ENCODE assay signal across 8 mouse cellular contexts in the genomic region with DNA sequence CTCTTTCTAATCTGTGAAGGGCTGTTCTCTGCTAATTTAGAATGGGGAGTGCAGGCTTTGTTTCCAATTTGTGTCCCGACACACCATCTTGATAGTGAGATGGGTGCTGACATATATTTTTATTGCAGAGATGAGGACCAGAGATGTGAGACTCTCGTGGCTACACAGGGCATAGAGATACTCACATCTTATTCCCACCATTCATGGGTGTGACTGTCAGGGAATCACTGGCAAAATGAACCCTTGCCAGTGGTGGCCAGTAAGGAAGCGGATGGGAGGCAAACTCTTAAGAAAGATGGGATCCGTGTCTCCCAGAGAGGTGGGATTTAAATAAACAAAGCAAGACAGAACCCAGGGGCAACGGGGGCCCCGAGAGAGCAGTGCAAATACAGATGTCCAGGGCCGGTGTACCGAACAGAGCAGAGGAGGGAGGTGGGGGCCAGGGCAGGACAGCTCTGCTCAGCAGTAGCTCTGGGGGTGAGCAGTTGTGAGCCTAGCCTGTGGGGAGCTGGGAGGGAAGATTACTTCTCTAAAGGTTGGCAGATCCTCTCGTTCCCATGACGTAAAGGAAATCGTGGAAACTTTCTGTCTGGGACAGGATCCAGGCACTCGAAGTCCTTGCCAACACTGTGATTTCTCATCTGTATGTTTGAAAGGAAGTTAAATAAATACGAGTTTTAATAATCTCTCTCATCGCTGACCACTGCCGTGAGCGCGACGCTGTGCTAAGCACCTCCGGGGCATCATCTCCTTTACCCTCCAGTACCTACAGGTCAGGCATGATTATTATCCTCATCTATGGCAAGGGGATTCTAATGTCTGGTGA.
A peak's percentile ranks its signal among the peaks of the same experiment; 100 is the strongest.
DNase-seq lines count a peak whose midpoint lies in the region; ATAC-seq and TF ChIP-seq lines count a peak whose summit lies in the region.

No protein-coding gene starts in this region.

- H3K4me1 ChIP-seq in forebrain, postnatal 0 days (ENCODE audit: insufficient read depth) = peaks cover 3% of the 10 kb centered on the region; the same call in 1 of the 2 replicates
- H3K4me1 ChIP-seq in hindbrain, embryonic 15.5 days (replicated peaks) = peaks cover 30% of the 10 kb centered on the region
- H3K4me1 ChIP-seq in lung, adult 2 months (ENCODE audit: control insufficient read depth, insufficient read depth, low read length) = no peaks in the 10 kb centered on the region
- H3K4me1 ChIP-seq in stomach, embryonic 14.5 days (ENCODE audit: control insufficient read depth, insufficient read depth, low read length) = peaks cover 18% of the 10 kb centered on the region

- H3K27me3 ChIP-seq in forebrain, postnatal 0 days (ENCODE audit: insufficient read depth, low read length) = peaks cover 3% of the 10 kb centered on the region; the same call in 1 of the 2 replicates
- no peaks in the 10 kb centered on the region for H3K27me3 ChIP-seq in hindbrain, embryonic 15.5 days
- no peaks in the 10 kb centered on the region for H3K27me3 ChIP-seq in stomach, embryonic 14.5 days (ENCODE audit: control insufficient read depth, insufficient read depth, low read length)

- no peaks in the 10 kb centered on the region for H3K9me3 ChIP-seq in forebrain, postnatal 0 days (ENCODE audit: low read length)
- no peaks in the 10 kb centered on the region for H3K9me3 ChIP-seq in hindbrain, embryonic 15.5 days
- no peaks in the 10 kb centered on the region for H3K9me3 ChIP-seq in stomach, embryonic 14.5 days (ENCODE audit: control insufficient read depth, low read depth, low read length)

- DNase-seq in right cerebral cortex, adult 2 months (ENCODE audit: low spot score in 2 of 2) = peak; percentile 25 to 40
- DNase-seq in right cerebral cortex, adult 18-20 months = no peak
- DNase-seq in forebrain, postnatal 0 days = no peak
- peak; percentile 55 for DNase-seq in lung, adult 2 months
- no peak for DNase-seq in T-cell, adult 2 months (ENCODE audit: low spot score)
- DNase-seq in spleen, adult 12 weeks (ENCODE audit: low spot score) = no peak

- TF ChIP-seq CTCF in forebrain, postnatal 0 days (IDR thresholded peaks at IDR 0.05; ENCODE audit: low read depth) = no peak
- no peak for TF ChIP-seq CTCF in lung, adult 2 months (IDR thresholded peaks at IDR 0.05; ENCODE audit: insufficient read depth, low read length)

- no peak overlapping the region for H3K4me2 ChIP-seq in forebrain, postnatal 0 days (ENCODE audit: low read depth)
- no peak overlapping the region; the same call in 1 of the 2 replicates for H3K4me2 ChIP-seq in hindbrain, embryonic 15.5 days
- peak overlapping the region; percentile 43 for H3K4me2 ChIP-seq in stomach, embryonic 14.5 days (replicated peaks; ENCODE audit: low read depth, low read length)

- no peak overlapping the region for H3K9ac ChIP-seq in forebrain, postnatal 0 days
- 0 out of 2 replicates have a peak overlapping the region, but pooled peaks have one; percentile 1 for H3K9ac ChIP-seq in hindbrain, embryonic 15.5 days
- H3K9ac ChIP-seq in stomach, embryonic 14.5 days (replicated peaks; ENCODE audit: low read depth, low read length) = peak overlapping the region; percentile 18; the same call in 1 of the 2 replicates

- no peak overlapping the region for H3K4me3 ChIP-seq in forebrain, postnatal 0 days (ENCODE audit: low read depth, low read length)
- H3K4me3 ChIP-seq in hindbrain, embryonic 15.5 days = no peak overlapping the region
- H3K4me3 ChIP-seq in lung, adult 2 months (replicated peaks; ENCODE audit: extremely low read depth, low read depth, low read length) = peak overlapping the region; percentile 25
- peak overlapping the region; percentile 9; the same call in 1 of the 2 replicates for H3K4me3 ChIP-seq in stomach, embryonic 14.5 days (ENCODE audit: low read depth, low read length)

- H3K27ac ChIP-seq in forebrain, postnatal 0 days (ENCODE audit: low read depth, low read length) = no peak overlapping the region
- peak overlapping the region; percentile 17 for H3K27ac ChIP-seq in hindbrain, embryonic 15.5 days (replicated peaks)
- H3K27ac ChIP-seq in stomach, embryonic 14.5 days (ENCODE audit: low read length) = peak overlapping the region; percentile 92

- peak; percentile 21; the same call in 1 of the 2 replicates for ATAC-seq in forebrain, postnatal 0 days
- ATAC-seq in hindbrain, embryonic 15.5 days (ENCODE audit: low FRiP score, low read depth) = peak; percentile 70; the same call in 1 of the 2 replicates
- peak; percentile 88 for ATAC-seq in stomach, embryonic 14.5 days (ENCODE audit: insufficient number of reproducible peaks, insufficient read depth, low FRiP score, low read depth)

- no peak; the same call in 1 of the 2 replicates for TF ChIP-seq POLR2A in lung, adult 2 months (IDR thresholded peaks at IDR 0.05; ENCODE audit: borderline replicate concordance, extremely low read depth, low read depth, low read length)

- H3K36me3 ChIP-seq in forebrain, postnatal 0 days (ENCODE audit: insufficient read depth) = no peaks in the 10 kb centered on the region
- H3K36me3 ChIP-seq in hindbrain, embryonic 15.5 days = no peaks in the 10 kb centered on the region
- H3K36me3 ChIP-seq in stomach, embryonic 14.5 days (ENCODE audit: control insufficient read depth, insufficient read depth, low read length) = no peaks in the 10 kb centered on the region

- WGBS in forebrain, postnatal 0 days = 47% methylated on average over 19 of the region's 19 CpGs
- WGBS in hindbrain, embryonic 15.5 days = 50% methylated on average over 19 of the region's 19 CpGs
- 19% methylated on average over 19 of the region's 19 CpGs for WGBS in lung, adult 2 months
- WGBS in stomach, embryonic 14.5 days = 24% methylated on average over 19 of the region's 19 CpGs

Comparison
In these comparisons a context has a peak if more than half of its experiments do, and no peak if none do; other contexts are left out.
1. DNase-seq: peak in right cerebral cortex, adult 2 months (2 of 2) and lung, adult 2 months (single experiment); none in right cerebral cortex, adult 18-20 months (single experiment), forebrain, postnatal 0 days (single experiment), T-cell, adult 2 months (single experiment) and spleen, adult 12 weeks (single experiment).
2. ATAC-seq: peak in every context shown above with its lines; median percentile 88 in stomach, embryonic 14.5 days; 70 in hindbrain, embryonic 15.5 days; 21 in forebrain, postnatal 0 days.
3. H3K4me3 ChIP-seq: peak in lung, adult 2 months (single experiment) and stomach, embryonic 14.5 days (single experiment); none in forebrain, postnatal 0 days (single experiment) and hindbrain, embryonic 15.5 days (single experiment).